Mouse (Mus musculus): ENCODE data around the gene Plch2. TPM values are rescaled to one million over a fixed set of nuclear protein-coding genes. Genes with fewer than 3 reads are reported as not detected.

Gene Plch2
- polyA plus RNA-seq, 1 experiment: 0.23 TPM

- Histone ChIP-seq H3K27ac (ENCODE audit: insufficient read depth, low read length) (no peak overlapping the region), H3K4me1 (ENCODE audit: control insufficient read depth, insufficient read depth, low read length) (no peaks in the 10 kb centered on the region), H3K4me3 (ENCODE audit: insufficient read depth, low read length) (no peak overlapping the region)
- TF ChIP-seq POLR2A (IDR thresholded peaks at IDR 0.05; ENCODE audit: low read depth, low read length) (no peak), CTCF (IDR thresholded peaks at IDR 0.05; ENCODE audit: borderline replicate concordance, insufficient read depth, low read length) (no peak)
Observed at GRCm38 (mm10) chr4:154943323-154944039, 113.1 kb downstream of the Plch2 start.

- Histone ChIP-seq H3K27ac (ENCODE audit: insufficient read depth, low read length) (no peak overlapping the region), H3K4me3 (ENCODE audit: insufficient read depth, low read length) (no peak overlapping the region)
- TF ChIP-seq CTCF (IDR thresholded peaks at IDR 0.05; ENCODE audit: borderline replicate concordance, insufficient read depth, low read length): no peak
- TF ChIP-seq POLR2A (IDR thresholded peaks at IDR 0.05; ENCODE audit: low read depth, low read length): no peak
Observed at GRCm38 (mm10) chr4:154942632-154943322, 113.8 kb downstream of the Plch2 start.

GRCm38 (mm10) chr4:154941831-154942230 is 114.8 kb downstream of the Plch2 start:
- no peak for TF ChIP-seq CTCF (IDR thresholded peaks at IDR 0.05; ENCODE audit: borderline replicate concordance, insufficient read depth, low read length)
- TF ChIP-seq POLR2A (IDR thresholded peaks at IDR 0.05; ENCODE audit: low read depth, low read length): no peak
- Histone ChIP-seq H3K4me1 (ENCODE audit: control insufficient read depth, insufficient read depth, low read length) (no peaks in the 10 kb centered on the region), H3K4me3 (ENCODE audit: insufficient read depth, low read length) (no peak overlapping the region), H3K27ac (ENCODE audit: insufficient read depth, low read length) (no peak overlapping the region)

More at GRCm38 (mm10) chr4:154942632-154943322, 113.8 kb downstream of the Plch2 start:
- no peaks in the 10 kb centered on the region for H3K4me1 ChIP-seq (ENCODE audit: control insufficient read depth, insufficient read depth, low read length)

GRCm38 (mm10) chr4:154940156-154940555 is 116.4 kb downstream of the Plch2 start:
- H3K4me3 ChIP-seq (ENCODE audit: insufficient read depth, low read length): no peak overlapping the region
- TF ChIP-seq POLR2A (IDR thresholded peaks at IDR 0.05; ENCODE audit: low read depth, low read length) (no peak), CTCF (IDR thresholded peaks at IDR 0.05; ENCODE audit: borderline replicate concordance, insufficient read depth, low read length) (no peak)

GRCm38 (mm10) chr4:154937746-154938145 is 118.8 kb downstream of the Plch2 start:
- TF ChIP-seq POLR2A (IDR thresholded peaks at IDR 0.05; ENCODE audit: low read depth, low read length): no peak
- no peak for TF ChIP-seq CTCF (IDR thresholded peaks at IDR 0.05; ENCODE audit: borderline replicate concordance, insufficient read depth, low read length)

More at GRCm38 (mm10) chr4:154940156-154940555, 116.4 kb downstream of the Plch2 start:
- no peak overlapping the region for H3K27ac ChIP-seq (ENCODE audit: insufficient read depth, low read length)
- no peaks in the 10 kb centered on the region for H3K4me1 ChIP-seq (ENCODE audit: control insufficient read depth, insufficient read depth, low read length)

GRCm38 (mm10) chr4:154936542-154937255 is 119.9 kb downstream of the Plch2 start:
- H3K27ac ChIP-seq (ENCODE audit: insufficient read depth, low read length): no peak overlapping the region
- H3K4me1 ChIP-seq (ENCODE audit: control insufficient read depth, insufficient read depth, low read length): no peaks in the 10 kb centered on the region
- TF ChIP-seq CTCF (IDR thresholded peaks at IDR 0.05; ENCODE audit: borderline replicate concordance, insufficient read depth, low read length) (no peak), POLR2A (IDR thresholded peaks at IDR 0.05; ENCODE audit: low read depth, low read length) (no peak)
- H3K4me3 ChIP-seq (ENCODE audit: insufficient read depth, low read length): no peak overlapping the region

More at GRCm38 (mm10) chr4:154937746-154938145, 118.8 kb downstream of the Plch2 start:
- no peaks in the 10 kb centered on the region for H3K4me1 ChIP-seq (ENCODE audit: control insufficient read depth, insufficient read depth, low read length)
- no peak overlapping the region for H3K4me3 ChIP-seq (ENCODE audit: insufficient read depth, low read length)
- H3K27ac ChIP-seq (ENCODE audit: insufficient read depth, low read length): no peak overlapping the region

- Histone ChIP-seq H3K4me1 (ENCODE audit: control insufficient read depth, insufficient read depth, low read length) (no peaks in the 10 kb centered on the region), H3K4me3 (ENCODE audit: insufficient read depth, low read length) (no peak overlapping the region), H3K27ac (ENCODE audit: insufficient read depth, low read length) (no peak overlapping the region)
- TF ChIP-seq POLR2A (IDR thresholded peaks at IDR 0.05; ENCODE audit: low read depth, low read length) (no peak), CTCF (IDR thresholded peaks at IDR 0.05; ENCODE audit: borderline replicate concordance, insufficient read depth, low read length) (no peak)
Observed at GRCm38 (mm10) chr4:154935788-154936187, 120.8 kb downstream of the Plch2 start.

- Histone ChIP-seq H3K27ac (ENCODE audit: insufficient read depth, low read length) (no peak overlapping the region), H3K4me1 (ENCODE audit: control insufficient read depth, insufficient read depth, low read length) (no peaks in the 10 kb centered on the region), H3K4me3 (ENCODE audit: insufficient read depth, low read length) (no peak overlapping the region)
- no peak for TF ChIP-seq POLR2A (IDR thresholded peaks at IDR 0.05; ENCODE audit: low read depth, low read length)
- no peak for TF ChIP-seq CTCF (IDR thresholded peaks at IDR 0.05; ENCODE audit: borderline replicate concordance, insufficient read depth, low read length)
Observed at GRCm38 (mm10) chr4:154934800-154935199, 121.8 kb downstream of the Plch2 start.

GRCm38 (mm10) chr4:154933306-154933907 is 123.2 kb downstream of the Plch2 start:
- no peak for TF ChIP-seq POLR2A (IDR thresholded peaks at IDR 0.05; ENCODE audit: low read depth, low read length)
- TF ChIP-seq CTCF (IDR thresholded peaks at IDR 0.05; ENCODE audit: borderline replicate concordance, insufficient read depth, low read length): no peak
- Histone ChIP-seq H3K27ac (ENCODE audit: insufficient read depth, low read length) (no peak overlapping the region), H3K4me3 (ENCODE audit: insufficient read depth, low read length) (no peak overlapping the region), H3K4me1 (ENCODE audit: control insufficient read depth, insufficient read depth, low read length) (no peaks in the 10 kb centered on the region)

Other genes with a start within 250 kb of the Plch2 start
- gene Ttc34, start 219.3 kb downstream of the Plch2 start, polyA plus RNA-seq (2011; ENCODE audit: insufficient read length, low read depth, missing spikeins): not detected in 2 replicates
- gene Mmel1, start 187.2 kb downstream of the Plch2 start, polyA plus RNA-seq (2011; ENCODE audit: insufficient read length, low read depth, missing spikeins): not detected in 2 replicates
- gene Fam213b, start 157.6 kb downstream of the Plch2 start, polyA plus RNA-seq (2011; ENCODE audit: insufficient read length, low read depth, missing spikeins): 13.2 and 13.7 TPM in 2 replicates
- gene Tnfrsf14, start 128.2 kb downstream of the Plch2 start, polyA plus RNA-seq (2011; ENCODE audit: insufficient read length, low read depth, missing spikeins): 4.8 and 17.6 TPM in 2 replicates
- not detected in 2 replicates for gene Hes5, start 95.9 kb downstream of the Plch2 start, polyA plus RNA-seq (2011; ENCODE audit: insufficient read length, low read depth, missing spikeins)
- gene Pank4, start 92.7 kb downstream of the Plch2 start, polyA plus RNA-seq (2011; ENCODE audit: insufficient read length, low read depth, missing spikeins): 19.0 and 19.8 TPM in 2 replicates
- 5.1 and 6.3 TPM in 2 replicates for gene Pex10, start 10.2 kb upstream of the Plch2 start, polyA plus RNA-seq (2011; ENCODE audit: insufficient read length, low read depth, missing spikeins)
- 148 and 162 TPM in 2 replicates for gene Rer1, start 29.6 kb upstream of the Plch2 start, polyA plus RNA-seq (2011; ENCODE audit: insufficient read length, low read depth, missing spikeins)
- 3.9 and 5.0 TPM in 2 replicates for gene Morn1, start 29.8 kb upstream of the Plch2 start, polyA plus RNA-seq (2011; ENCODE audit: insufficient read length, low read depth, missing spikeins)
- 88.4 and 106 TPM in 2 replicates for gene Ski, start 165.8 kb upstream of the Plch2 start, polyA plus RNA-seq (2011; ENCODE audit: insufficient read length, low read depth, missing spikeins)
- gene Faap20, start 193.0 kb upstream of the Plch2 start, polyA plus RNA-seq (2011; ENCODE audit: insufficient read length, low read depth, missing spikeins): 19.8 and 21.1 TPM in 2 replicates

Data from embryonic fibroblast, embryonic 13.5 days (primary cell).